Mouse (Mus musculus): ENCODE measurements at regions not wholly inside any gene's neighbourhood (a gene's known extent, or its start where the extent isn't known, plus 50 kb on each side); places are given as distances from the start of the nearest gene placed in this dataset.

- no peaks in the 10 kb centered on the region for H3K27me3 ChIP-seq (replicated peaks; ENCODE audit: control insufficient read depth, insufficient read depth, low read length)
- no peaks in the 10 kb centered on the region for H3K9me3 ChIP-seq (ENCODE audit: control insufficient read depth, low read length)
- H3K4me3 ChIP-seq (ENCODE audit: low read depth, low read length) = no peak overlapping the region
- H3K9ac ChIP-seq (ENCODE audit: low read length) = no peak overlapping the region
- 67% methylated on average over 7 of the region's 7 CpGs for WGBS
- no peaks in the 10 kb centered on the region for H3K36me3 ChIP-seq (ENCODE audit: control insufficient read depth, insufficient read depth, low read length)
- H3K27ac ChIP-seq (ENCODE audit: low read depth) = no peak overlapping the region
- no peak for ATAC-seq (replicated peaks; ENCODE audit: low FRiP score, low TSS enrichment, low read depth)
- DNase-seq (ENCODE audit: low spot score) = no peak
- no peak overlapping the region for H3K4me2 ChIP-seq (ENCODE audit: low read length)
- H3K4me1 ChIP-seq (replicated peaks; ENCODE audit: control insufficient read depth, insufficient read depth, low read length) = no peaks in the 10 kb centered on the region
Measured at GRCm38 (mm10) chr1:89332676-89333075, 121.9 kb upstream of the Agap1 start.

- Histone ChIP-seq H3K27me3 (replicated peaks; ENCODE audit: control insufficient read depth, insufficient read depth, low read length) (no peaks in the 10 kb centered on the region), H3K9me3 (ENCODE audit: control insufficient read depth, low read length) (no peaks in the 10 kb centered on the region), H3K4me3 (ENCODE audit: low read depth, low read length) (no peak overlapping the region), H3K27ac (ENCODE audit: low read depth) (no peak overlapping the region), H3K9ac (ENCODE audit: low read length) (no peak overlapping the region), H3K36me3 (ENCODE audit: control insufficient read depth, insufficient read depth, low read length) (no peaks in the 10 kb centered on the region), H3K4me2 (ENCODE audit: low read length) (no peak overlapping the region), H3K4me1 (replicated peaks; ENCODE audit: control insufficient read depth, insufficient read depth, low read length) (no peaks in the 10 kb centered on the region)
- DNase-seq (ENCODE audit: low spot score) (no peak), ATAC-seq (replicated peaks; ENCODE audit: low FRiP score, low TSS enrichment, low read depth) (no peak)
- WGBS = 85% methylated on average over 5 of the region's 5 CpGs
Measured at GRCm38 (mm10) chr1:89337861-89338260, 116.7 kb upstream of the Agap1 start.

- ATAC-seq (replicated peaks; ENCODE audit: low FRiP score, low TSS enrichment, low read depth) (no peak), DNase-seq (ENCODE audit: low spot score) (no peak)
- no peak overlapping the region for H3K27ac ChIP-seq (ENCODE audit: low read depth)
- H3K4me3 ChIP-seq (ENCODE audit: low read depth, low read length) = no peak overlapping the region
- no peaks in the 10 kb centered on the region for H3K9me3 ChIP-seq (ENCODE audit: control insufficient read depth, low read length)
- 46% methylated on average over 4 of the region's 4 CpGs for WGBS
- H3K4me1 ChIP-seq (replicated peaks; ENCODE audit: control insufficient read depth, insufficient read depth, low read length) = no peaks in the 10 kb centered on the region
- no peaks in the 10 kb centered on the region for H3K27me3 ChIP-seq (replicated peaks; ENCODE audit: control insufficient read depth, insufficient read depth, low read length)
- H3K4me2 ChIP-seq (ENCODE audit: low read length) = no peak overlapping the region
- H3K9ac ChIP-seq (ENCODE audit: low read length) = no peak overlapping the region
- H3K36me3 ChIP-seq (ENCODE audit: control insufficient read depth, insufficient read depth, low read length) = no peaks in the 10 kb centered on the region
Measured at GRCm38 (mm10) chr1:89342794-89343193, 111.8 kb upstream of the Agap1 start.

GRCm38 (mm10) chr1:89344546-89344945, 110.1 kb upstream of the Agap1 start:
- Histone ChIP-seq H3K4me2 (ENCODE audit: low read length) (no peak overlapping the region), H3K27me3 (replicated peaks; ENCODE audit: control insufficient read depth, insufficient read depth, low read length) (no peaks in the 10 kb centered on the region), H3K4me3 (ENCODE audit: low read depth, low read length) (no peak overlapping the region), H3K9me3 (ENCODE audit: control insufficient read depth, low read length) (no peaks in the 10 kb centered on the region), H3K9ac (ENCODE audit: low read length) (no peak overlapping the region), H3K4me1 (replicated peaks; ENCODE audit: control insufficient read depth, insufficient read depth, low read length) (no peaks in the 10 kb centered on the region), H3K36me3 (ENCODE audit: control insufficient read depth, insufficient read depth, low read length) (no peaks in the 10 kb centered on the region), H3K27ac (ENCODE audit: low read depth) (no peak overlapping the region)
- DNase-seq (ENCODE audit: low spot score) = peak; percentile 65
- WGBS = 33% methylated on average over 6 of the region's 6 CpGs
- ATAC-seq (replicated peaks; ENCODE audit: low FRiP score, low TSS enrichment, low read depth) = no peak

- Histone ChIP-seq H3K4me1 (replicated peaks; ENCODE audit: control insufficient read depth, insufficient read depth, low read length) (no peaks in the 10 kb centered on the region), H3K36me3 (ENCODE audit: control insufficient read depth, insufficient read depth, low read length) (no peaks in the 10 kb centered on the region), H3K4me2 (ENCODE audit: low read length) (no peak overlapping the region), H3K9me3 (ENCODE audit: control insufficient read depth, low read length) (no peaks in the 10 kb centered on the region), H3K9ac (ENCODE audit: low read length) (no peak overlapping the region), H3K27me3 (replicated peaks; ENCODE audit: control insufficient read depth, insufficient read depth, low read length) (no peaks in the 10 kb centered on the region), H3K4me3 (ENCODE audit: low read depth, low read length) (no peak overlapping the region), H3K27ac (ENCODE audit: low read depth) (no peak overlapping the region)
- no peak for DNase-seq (ENCODE audit: low spot score)
- 71% methylated on average over 3 of the region's 3 CpGs for WGBS
- no peak for ATAC-seq (replicated peaks; ENCODE audit: low FRiP score, low TSS enrichment, low read depth)
Measured at GRCm38 (mm10) chr1:89347341-89347740, 107.3 kb upstream of the Agap1 start.

GRCm38 (mm10) chr1:89352936-89353335, 101.7 kb upstream of the Agap1 start:
- no peaks in the 10 kb centered on the region for H3K36me3 ChIP-seq (ENCODE audit: control insufficient read depth, insufficient read depth, low read length)
- no peak overlapping the region for H3K9ac ChIP-seq (ENCODE audit: low read length)
- no peak overlapping the region for H3K4me3 ChIP-seq (ENCODE audit: low read depth, low read length)
- H3K9me3 ChIP-seq (ENCODE audit: control insufficient read depth, low read length) = peaks cover 6% of the 10 kb centered on the region; the same call in 1 of the 2 replicates
- no peaks in the 10 kb centered on the region for H3K27me3 ChIP-seq (replicated peaks; ENCODE audit: control insufficient read depth, insufficient read depth, low read length)
- WGBS = 53% methylated on average over 4 of the region's 4 CpGs
- H3K27ac ChIP-seq (ENCODE audit: low read depth) = no peak overlapping the region
- no peak overlapping the region for H3K4me2 ChIP-seq (ENCODE audit: low read length)
- DNase-seq (ENCODE audit: low spot score) (no peak), ATAC-seq (replicated peaks; ENCODE audit: low FRiP score, low TSS enrichment, low read depth) (no peak)
- no peaks in the 10 kb centered on the region for H3K4me1 ChIP-seq (replicated peaks; ENCODE audit: control insufficient read depth, insufficient read depth, low read length)

GRCm38 (mm10) chr1:89359257-89359656, 95.3 kb upstream of the Agap1 start:
- DNase-seq (ENCODE audit: low spot score) = no peak
- Histone ChIP-seq H3K27ac (ENCODE audit: low read depth) (no peak overlapping the region), H3K4me3 (ENCODE audit: low read depth, low read length) (no peak overlapping the region), H3K9ac (ENCODE audit: low read length) (no peak overlapping the region), H3K36me3 (ENCODE audit: control insufficient read depth, insufficient read depth, low read length) (no peaks in the 10 kb centered on the region), H3K4me2 (ENCODE audit: low read length) (no peak overlapping the region), H3K9me3 (ENCODE audit: control insufficient read depth, low read length) (peaks cover 6% of the 10 kb centered on the region; the same call in 1 of the 2 replicates), H3K27me3 (replicated peaks; ENCODE audit: control insufficient read depth, insufficient read depth, low read length) (no peaks in the 10 kb centered on the region), H3K4me1 (replicated peaks; ENCODE audit: control insufficient read depth, insufficient read depth, low read length) (no peaks in the 10 kb centered on the region)
- no peak for ATAC-seq (replicated peaks; ENCODE audit: low FRiP score, low TSS enrichment, low read depth)
- WGBS = 53% methylated on average over 3 of the region's 3 CpGs

- peaks cover 8% of the 10 kb centered on the region for H3K4me1 ChIP-seq (replicated peaks; ENCODE audit: control insufficient read depth, insufficient read depth, low read length)
- DNase-seq (ENCODE audit: low spot score) (no peak), ATAC-seq (replicated peaks; ENCODE audit: low FRiP score, low TSS enrichment, low read depth) (no peak)
- no peaks in the 10 kb centered on the region for H3K27me3 ChIP-seq (replicated peaks; ENCODE audit: control insufficient read depth, insufficient read depth, low read length)
- no peak overlapping the region for H3K9ac ChIP-seq (ENCODE audit: low read length)
- no peak overlapping the region for H3K27ac ChIP-seq (ENCODE audit: low read depth)
- H3K4me2 ChIP-seq (ENCODE audit: low read length) = no peak overlapping the region
- 53% methylated on average over 12 of the region's 12 CpGs for WGBS
- H3K36me3 ChIP-seq (ENCODE audit: control insufficient read depth, insufficient read depth, low read length) = no peaks in the 10 kb centered on the region
- H3K4me3 ChIP-seq (ENCODE audit: low read depth, low read length) = no peak overlapping the region
- H3K9me3 ChIP-seq (ENCODE audit: control insufficient read depth, low read length) = 0 out of 2 replicates have a peak, but pooled peaks cover 3% of the 10 kb centered on the region
Measured at GRCm38 (mm10) chr1:89364547-89365305, 89.9 kb upstream of the Agap1 start.

- Histone ChIP-seq H3K27ac (ENCODE audit: low read depth) (peak overlapping the region; percentile 48), H3K9me3 (ENCODE audit: control insufficient read depth, low read length) (0 out of 2 replicates have a peak, but pooled peaks cover 3% of the 10 kb centered on the region), H3K36me3 (ENCODE audit: control insufficient read depth, insufficient read depth, low read length) (no peaks in the 10 kb centered on the region), H3K4me1 (replicated peaks; ENCODE audit: control insufficient read depth, insufficient read depth, low read length) (peaks cover 8% of the 10 kb centered on the region), H3K4me2 (ENCODE audit: low read length) (0 out of 2 replicates have a peak overlapping the region, but pooled peaks have one; percentile 9), H3K9ac (ENCODE audit: low read length) (no peak overlapping the region), H3K4me3 (ENCODE audit: low read depth, low read length) (no peak overlapping the region), H3K27me3 (replicated peaks; ENCODE audit: control insufficient read depth, insufficient read depth, low read length) (no peaks in the 10 kb centered on the region)
- 0 out of 2 replicates have a peak, but pooled peaks have one; percentile 50 for ATAC-seq (replicated peaks; ENCODE audit: low FRiP score, low TSS enrichment, low read depth)
- DNase-seq (ENCODE audit: low spot score) = no peak
- 50% methylated on average over 5 of the region's 5 CpGs for WGBS
Measured at GRCm38 (mm10) chr1:89366891-89367290, 87.7 kb upstream of the Agap1 start.
